Mouse (Mus musculus) spleen, adult 12 weeks (tissue): Measurements from ENCODE around the gene Hmgb3.
"Not testable (repeated sequence)": the region's sequence is repeated elsewhere in the genome, so short reads cannot be mapped to it uniquely, and the experiment has no call there.

Source experiments
- DNase-seq: peaks from one replicate; pipeline ENCODE4 v3.0.0; 2022; ENCODE audit warnings: low spot score

Gene Hmgb3

DNA sequence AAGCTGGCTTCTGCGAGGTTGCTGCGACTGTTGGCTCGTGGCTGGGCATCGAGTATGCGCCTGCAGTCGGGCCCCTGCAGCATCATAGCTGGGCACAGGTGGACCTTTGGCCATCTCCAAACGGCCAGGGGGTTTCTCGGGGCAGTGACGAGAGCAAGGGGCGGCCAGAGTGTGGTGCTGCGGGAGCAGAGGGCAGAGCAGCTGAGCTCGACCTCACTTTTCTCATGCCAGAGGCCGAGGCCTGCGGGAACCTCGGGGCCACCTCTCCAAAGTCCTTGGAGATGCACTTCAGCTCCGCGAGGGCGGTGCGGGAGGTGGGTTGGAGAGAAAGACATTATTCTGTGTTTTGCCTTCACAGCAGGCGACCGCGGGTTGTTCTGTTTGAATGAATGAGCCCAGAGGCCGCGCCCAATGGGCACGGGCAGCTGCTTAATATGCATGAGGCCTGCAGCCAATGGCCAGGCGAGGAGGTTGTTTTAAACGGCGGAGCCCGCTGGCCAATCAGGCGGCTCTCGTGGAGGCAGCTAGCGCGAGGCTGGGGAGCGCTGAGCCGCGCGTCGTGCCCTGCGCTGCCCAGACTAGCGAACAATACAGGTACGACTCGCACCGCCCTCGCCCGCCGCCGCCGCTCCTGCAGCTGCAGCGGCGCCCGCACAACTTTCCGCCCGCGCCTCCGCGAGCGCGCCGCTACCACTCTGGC, at the start of gene Hmgb3:
TSS of gene Hmgb3 (plus strand) at position 504 of the 700 bp plus-strand sequence.
- DNase-seq = peak; percentile 73

- DNase-seq = not testable (repeated sequence)
These were observed 49.1 kb upstream of the Hmgb3 start for GRCm38 (mm10) chrX:71506591-71506990.

DNA sequence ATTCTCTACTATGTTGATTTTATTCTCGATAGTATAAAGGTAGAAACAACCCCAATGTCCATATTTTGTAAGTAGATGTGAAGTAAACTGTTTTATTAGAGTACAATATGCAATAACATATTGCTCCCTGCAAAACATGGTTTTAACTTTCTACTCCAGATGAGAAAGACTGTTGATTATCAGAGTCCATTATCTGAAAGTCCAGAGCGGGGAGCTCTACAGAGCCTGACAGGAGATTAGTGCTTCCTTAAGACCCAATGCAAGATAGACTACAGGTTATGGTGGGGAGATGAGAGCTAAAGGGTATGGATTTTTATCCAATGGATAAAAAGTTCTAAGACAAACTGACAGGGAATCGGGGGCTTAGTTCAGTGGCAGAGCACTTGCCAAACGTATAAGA, 36.5 kb upstream of the Hmgb3 start:
- no peak for DNase-seq

- no peak for DNase-seq
These were observed 32.8 kb upstream of the Hmgb3 start for GRCm38 (mm10) chrX:71522889-71523288.

DNA sequence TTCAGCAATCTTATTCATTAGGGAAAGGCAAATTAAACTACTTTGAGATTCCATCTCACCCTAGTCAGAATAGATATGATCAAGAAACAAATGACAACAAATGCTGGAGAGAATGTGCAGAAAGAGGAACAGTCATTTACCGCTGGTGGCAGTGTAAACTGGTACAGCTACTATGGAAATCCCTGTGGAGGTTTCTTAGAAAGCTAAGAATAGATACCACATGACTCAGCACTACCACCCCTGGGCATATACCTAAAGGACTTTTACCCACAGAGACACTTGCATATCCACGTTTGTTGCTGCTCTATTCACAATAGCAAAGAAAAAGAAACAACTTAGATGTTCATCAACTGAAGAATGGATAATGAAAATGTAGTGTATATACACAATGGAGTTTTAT, 31.4 kb upstream of the Hmgb3 start:
- no peak for DNase-seq

- no peak for DNase-seq
These were observed 30.0 kb upstream of the Hmgb3 start for GRCm38 (mm10) chrX:71525593-71526299.

DNA sequence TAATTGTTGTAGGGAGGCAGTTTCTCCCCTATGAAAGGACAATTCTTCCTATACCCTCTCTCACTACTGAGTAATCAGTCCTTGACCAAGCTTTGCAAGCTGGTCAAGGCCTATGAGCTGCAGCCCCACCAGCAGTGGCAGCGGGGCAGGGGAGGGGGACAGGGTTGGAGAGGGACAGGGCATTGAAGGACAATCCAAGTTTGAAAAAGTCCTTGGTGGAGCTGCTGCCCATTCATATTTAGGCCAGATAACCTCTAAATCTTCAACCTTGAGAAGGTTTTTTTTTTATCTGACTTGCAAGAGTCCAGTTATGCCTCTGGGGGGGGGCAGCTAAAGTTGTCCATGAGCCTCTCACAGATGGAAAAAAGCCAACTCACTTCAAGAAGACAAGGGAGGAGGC, 28.3 kb upstream of the Hmgb3 start:
- no peak for DNase-seq

DNA sequence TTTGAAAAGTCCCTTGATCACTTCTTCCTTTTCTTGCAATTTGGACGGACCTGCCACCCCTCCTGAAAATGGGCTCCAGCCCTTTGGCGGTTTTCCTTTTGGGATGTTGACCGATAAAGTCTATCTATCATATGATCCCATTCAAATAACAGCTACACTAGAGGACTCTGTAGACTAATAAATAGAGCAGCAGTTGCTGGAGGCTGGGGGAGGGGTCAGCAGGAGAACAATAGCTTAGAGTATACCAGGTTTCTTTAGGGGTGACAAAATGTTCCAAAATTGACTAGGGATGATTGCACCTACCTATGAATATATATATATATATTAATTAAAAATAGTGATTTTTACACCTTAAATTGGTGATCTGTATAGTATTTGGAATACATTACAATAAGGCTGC, 27.6 kb upstream of the Hmgb3 start:
- no peak for DNase-seq

- DNase-seq = no peak
These were observed 27.1 kb upstream of the Hmgb3 start for GRCm38 (mm10) chrX:71528646-71529045.

GRCm38 (mm10) chrX:71532635-71533034, 23.1 kb upstream of the Hmgb3 start:
- no peak for DNase-seq

DNA sequence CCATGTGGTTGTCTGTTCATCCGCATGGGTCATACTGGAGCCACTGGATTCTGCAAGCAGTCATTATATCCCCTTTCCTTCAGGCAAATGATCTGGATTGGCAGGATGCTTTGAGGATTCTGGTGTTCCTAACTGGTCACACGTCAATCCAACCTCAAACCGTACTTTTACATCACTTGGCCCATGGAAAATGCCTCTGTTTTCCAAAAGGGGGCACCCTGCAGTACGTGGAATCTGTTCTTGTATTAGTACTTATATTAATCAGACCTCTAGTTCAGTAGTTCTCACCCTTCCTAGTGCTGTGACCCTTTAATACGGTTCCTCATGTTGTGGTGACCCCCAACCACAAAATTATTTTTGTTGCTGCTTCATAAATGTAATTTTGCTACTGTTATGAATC, 21.6 kb upstream of the Hmgb3 start:
- DNase-seq = no peak

DNA sequence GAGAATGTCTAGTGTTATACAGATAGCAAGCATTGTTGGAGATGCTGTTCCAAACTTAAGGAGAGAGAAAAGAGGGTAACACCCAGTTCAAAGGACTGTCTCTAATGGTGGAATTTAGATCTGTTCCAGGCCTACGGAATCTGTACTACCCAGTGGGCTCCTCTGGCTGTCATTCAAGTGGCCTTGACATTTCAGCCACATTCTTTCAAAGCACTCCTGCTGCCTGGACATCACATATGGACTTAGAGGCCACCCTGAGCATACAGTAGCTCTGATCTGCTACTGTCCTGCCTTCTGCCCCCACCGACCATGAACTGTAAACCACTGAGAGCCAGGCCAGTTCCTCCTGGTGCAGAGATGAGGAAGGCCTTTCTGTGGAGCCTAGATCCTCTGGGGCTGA, 17.9 kb upstream of the Hmgb3 start:
- DNase-seq = no peak

GRCm38 (mm10) chrX:71540821-71541510, 14.8 kb upstream of the Hmgb3 start:
- no peak for DNase-seq

- no peak for DNase-seq
These were observed 11.0 kb upstream of the Hmgb3 start for GRCm38 (mm10) chrX:71544731-71545130.

- DNase-seq = peak; percentile 11
These were observed 10.6 kb upstream of the Hmgb3 start for GRCm38 (mm10) chrX:71545163-71545562.

DNA sequence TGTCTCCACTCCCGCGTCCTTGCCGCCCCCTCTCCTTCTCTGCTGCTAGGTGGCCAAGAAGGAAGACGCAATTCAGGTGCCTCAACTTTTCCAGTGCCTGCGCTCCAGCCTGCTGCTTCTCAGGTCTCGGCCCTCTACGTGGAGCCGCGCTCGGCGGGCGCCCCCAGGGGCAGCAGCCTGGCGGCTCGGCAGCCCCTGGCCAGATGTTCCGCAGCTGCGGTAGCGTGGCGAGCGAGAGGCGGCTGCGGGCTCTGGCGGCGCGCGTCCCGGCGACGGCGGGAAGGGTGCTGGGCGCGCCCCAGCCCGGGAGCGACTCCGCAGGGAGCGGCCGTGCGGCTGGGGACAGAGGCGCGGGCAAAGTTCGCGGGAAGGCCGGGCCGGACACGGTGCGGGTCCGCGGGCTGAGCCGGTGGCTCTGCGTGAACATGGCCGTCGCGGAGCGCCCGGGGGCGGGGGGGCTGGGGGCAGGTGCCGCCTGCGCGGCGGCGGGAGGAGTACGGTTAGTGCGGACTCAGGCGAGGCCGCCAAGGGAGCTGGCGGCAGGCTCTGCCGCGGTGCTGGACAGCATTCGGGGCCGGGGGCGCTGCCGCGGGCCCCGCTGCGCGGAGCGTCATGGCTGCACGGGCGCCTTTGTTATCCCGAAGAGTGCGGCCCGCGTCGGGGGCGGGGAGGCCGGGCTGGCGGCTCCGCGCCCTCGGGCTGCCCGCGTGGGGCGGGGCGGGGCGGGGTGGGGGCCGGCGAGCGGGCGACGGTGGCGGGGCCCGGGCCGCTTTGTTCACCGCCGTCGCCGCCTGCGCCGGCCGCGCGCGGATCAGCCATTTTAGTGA, 610 bp downstream of the Hmgb3 start:
- DNase-seq = peak; percentile 30

DNA sequence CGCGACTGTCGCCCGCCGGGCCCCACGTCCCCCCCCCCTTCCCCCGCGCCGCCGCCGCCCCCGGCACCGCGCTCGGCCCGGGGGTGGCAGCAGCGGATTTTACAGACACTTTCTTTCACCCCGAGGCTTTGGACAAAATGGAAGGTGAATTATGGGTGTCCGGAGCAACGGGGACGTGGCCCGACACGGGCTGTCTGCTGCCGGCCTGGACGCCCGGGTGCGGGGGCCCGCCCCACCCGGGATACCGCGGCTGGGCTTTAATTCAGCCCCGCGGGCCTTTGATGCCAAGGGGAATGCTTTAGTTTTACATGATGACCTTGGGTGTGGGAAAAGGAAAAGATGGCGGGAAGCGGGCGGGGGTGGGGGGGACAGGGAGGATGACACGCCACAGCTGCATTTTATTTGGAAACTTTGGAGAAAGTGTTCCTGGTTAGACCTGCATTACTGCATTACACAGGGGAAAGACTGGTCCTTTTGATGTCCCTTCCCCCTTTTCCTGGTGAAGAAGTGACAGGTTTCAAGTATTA, 1.3 kb downstream of the Hmgb3 start:
- DNase-seq = no peak

GRCm38 (mm10) chrX:71559336-71559735, 3.6 kb downstream of the Hmgb3 start:
- no peak for DNase-seq

- DNase-seq = no peak
These were observed 5.1 kb downstream of the Hmgb3 start for GRCm38 (mm10) chrX:71560796-71561195.

GRCm38 (mm10) chrX:71573132-71573900, 17.6 kb downstream of the Hmgb3 start:
- DNase-seq = no peak

DNA sequence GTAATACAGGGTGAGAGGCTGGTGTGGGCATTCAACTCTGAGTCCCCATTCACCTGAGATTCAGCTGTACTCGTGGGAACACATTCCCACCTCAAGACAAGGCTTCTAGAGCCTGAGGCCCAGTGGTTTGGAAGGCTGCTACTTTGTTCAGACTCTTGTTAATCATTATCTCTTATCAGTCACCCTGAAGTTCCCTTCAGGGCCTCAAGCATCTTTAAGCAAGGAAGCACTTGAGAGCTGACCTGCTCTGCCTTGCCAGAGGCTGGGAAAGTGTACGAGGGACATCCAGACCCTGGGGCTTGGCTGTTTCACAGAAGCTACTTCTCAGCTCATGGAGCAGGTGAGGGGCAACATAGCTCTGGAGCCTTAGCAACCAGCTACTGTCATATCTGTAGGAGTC, 19.8 kb downstream of the Hmgb3 start:
- no peak for DNase-seq
